Mouse (Mus musculus) liver, embryonic 11.5 days (tissue): ENCODE measurements at regions not wholly inside any gene's neighbourhood (a gene's known extent, or its start where the extent isn't known, plus 50 kb on each side); places are given as distances from the start of the nearest gene placed in this dataset.

Experiments
- ATAC-seq: fragments of 200-750 bp; cut with Nextera tagmentation; replicated peaks from 2 replicates; pipeline ENCODE4 v1.8.0; 2017; ENCODE audit warnings: moderate number of reproducible peaks, mild to moderate bottlenecking, moderate TSS enrichment, moderate library complexity; ENCODE audit not compliant: low FRiP score
- DNase-seq: peaks from one replicate; pipeline ENCODE4 v3.0.0-alpha.2; 2017; ENCODE audit warnings: low spot score
- H3K27ac ChIP-seq: fragments of 300-500 bp; sonication (generic); 2 replicates; pipeline ENCODE4 v1.5.1; 2014; ENCODE audit warnings: mild to moderate bottlenecking, low read depth, low read length, control low read depth
- H3K27me3 ChIP-seq: fragments of 300-500 bp; sonication (generic); replicated peaks from 2 replicates; pipeline ENCODE4 v1.6.1; 2014; ENCODE audit warnings: low read length, mixed read lengths; ENCODE audit not compliant: control insufficient read depth, insufficient read depth
- H3K36me3 ChIP-seq: fragments of 300-500 bp; sonication (generic); 2 replicates; pipeline ENCODE4 v1.6.1; 2014; ENCODE audit warnings: mild to moderate bottlenecking, low read length, moderate library complexity, mixed read lengths; ENCODE audit not compliant: control insufficient read depth, insufficient read depth
- H3K4me1 ChIP-seq: fragments of 300-500 bp; sonication (generic); replicated peaks from 2 replicates; pipeline ENCODE4 v1.6.1; 2014; ENCODE audit warnings: low read length, mixed read lengths; ENCODE audit not compliant: control insufficient read depth, insufficient read depth
- H3K4me2 ChIP-seq: fragments of 300-500 bp; sonication (generic); 2 replicates; pipeline ENCODE4 v1.6.1; 2014; ENCODE audit warnings: mild to moderate bottlenecking, control low read depth, moderate library complexity
- H3K4me3 ChIP-seq: fragments of 300-500 bp; sonication (generic); 2 replicates; pipeline ENCODE4 v1.5.1; 2014; ENCODE audit warnings: low read depth, low read length, control low read depth
- H3K9ac ChIP-seq: fragments of 300-500 bp; sonication (generic); 2 replicates; pipeline ENCODE4 v1.6.1; 2014; ENCODE audit warnings: low read depth, low read length, control low read depth
- H3K9me3 ChIP-seq: fragments of 300-500 bp; sonication (generic); 2 replicates; pipeline ENCODE4 v1.6.1; 2016; ENCODE audit warnings: low read length, inconsistent platforms, mixed read lengths; ENCODE audit not compliant: control insufficient read depth
- WGBS: fragments of 180-500 bp; shearing (Covaris S2); extraction: QIAGEN DNeasy Blood & Tissue Kit; methylation state at CpG from one replicate; pipeline ENCODE4 v1.1.7; 2014; 5-methylcytosine and 5-hydroxymethylcytosine counted together

- Histone ChIP-seq H3K4me2 (no peak overlapping the region), H3K27me3 (no peaks in the 10 kb centered on the region), H3K4me1 (no peaks in the 10 kb centered on the region), H3K27ac (no peak overlapping the region), H3K9me3 (no peaks in the 10 kb centered on the region), H3K9ac (no peak overlapping the region), H3K36me3 (no peaks in the 10 kb centered on the region), H3K4me3 (no peak overlapping the region)
- ATAC-seq: no peak
- WGBS: 76% methylated on average over 2 of the region's 2 CpGs
- no peak for DNase-seq
Measured at GRCm38 (mm10) chr4:55451711-55452110, 80.6 kb downstream of the Klf4 start.

GRCm38 (mm10) chr4:55451026-55451425 lies 81.2 kb downstream of the Klf4 start:
- Histone ChIP-seq H3K27me3 (no peaks in the 10 kb centered on the region), H3K4me2 (no peak overlapping the region), H3K4me3 (no peak overlapping the region), H3K9me3 (no peaks in the 10 kb centered on the region), H3K27ac (no peak overlapping the region), H3K9ac (no peak overlapping the region), H3K36me3 (no peaks in the 10 kb centered on the region), H3K4me1 (no peaks in the 10 kb centered on the region)
- no peak for DNase-seq
- no peak for ATAC-seq
- WGBS: 55% methylated on average over 4 of the region's 4 CpGs

GRCm38 (mm10) chr4:55443489-55443888 lies 88.8 kb downstream of the Klf4 start:
- H3K9ac ChIP-seq: no peak overlapping the region
- H3K4me1 ChIP-seq: no peaks in the 10 kb centered on the region
- no peaks in the 10 kb centered on the region for H3K9me3 ChIP-seq
- no peak overlapping the region for H3K4me3 ChIP-seq
- WGBS: 83% methylated on average over 9 of the region's 9 CpGs
- no peaks in the 10 kb centered on the region for H3K27me3 ChIP-seq
- DNase-seq (no peak), ATAC-seq (no peak)
- H3K36me3 ChIP-seq: no peaks in the 10 kb centered on the region
- H3K27ac ChIP-seq: no peak overlapping the region
- no peak overlapping the region for H3K4me2 ChIP-seq

- Histone ChIP-seq H3K9me3 (no peaks in the 10 kb centered on the region), H3K36me3 (no peaks in the 10 kb centered on the region), H3K4me1 (no peaks in the 10 kb centered on the region), H3K4me3 (no peak overlapping the region), H3K27me3 (no peaks in the 10 kb centered on the region), H3K27ac (no peak overlapping the region), H3K4me2 (no peak overlapping the region), H3K9ac (no peak overlapping the region)
- no peak for DNase-seq
- 65% methylated on average over 13 of the region's 13 CpGs for whole genome bisulfite sequencing
- no peak for ATAC-seq
Measured at GRCm38 (mm10) chr4:55442098-55442497, 90.2 kb downstream of the Klf4 start.
